Mouse (Mus musculus) liver, embryonic 14.5 days (tissue): ENCODE data around the gene Idh1.

Experiments
- CTCF ChIP-seq: IDR thresholded peaks from 2 replicates; pipeline ENCODE4 v1.5.1; 2016; ENCODE audit warnings: antibody characterized with exemption, low read depth, control low read depth
- EP300 ChIP-seq: IDR thresholded peaks from 2 replicates; pipeline ENCODE4 v1.6.1; 2016; ENCODE audit warnings: antibody characterized with exemption, low read depth

DNA sequence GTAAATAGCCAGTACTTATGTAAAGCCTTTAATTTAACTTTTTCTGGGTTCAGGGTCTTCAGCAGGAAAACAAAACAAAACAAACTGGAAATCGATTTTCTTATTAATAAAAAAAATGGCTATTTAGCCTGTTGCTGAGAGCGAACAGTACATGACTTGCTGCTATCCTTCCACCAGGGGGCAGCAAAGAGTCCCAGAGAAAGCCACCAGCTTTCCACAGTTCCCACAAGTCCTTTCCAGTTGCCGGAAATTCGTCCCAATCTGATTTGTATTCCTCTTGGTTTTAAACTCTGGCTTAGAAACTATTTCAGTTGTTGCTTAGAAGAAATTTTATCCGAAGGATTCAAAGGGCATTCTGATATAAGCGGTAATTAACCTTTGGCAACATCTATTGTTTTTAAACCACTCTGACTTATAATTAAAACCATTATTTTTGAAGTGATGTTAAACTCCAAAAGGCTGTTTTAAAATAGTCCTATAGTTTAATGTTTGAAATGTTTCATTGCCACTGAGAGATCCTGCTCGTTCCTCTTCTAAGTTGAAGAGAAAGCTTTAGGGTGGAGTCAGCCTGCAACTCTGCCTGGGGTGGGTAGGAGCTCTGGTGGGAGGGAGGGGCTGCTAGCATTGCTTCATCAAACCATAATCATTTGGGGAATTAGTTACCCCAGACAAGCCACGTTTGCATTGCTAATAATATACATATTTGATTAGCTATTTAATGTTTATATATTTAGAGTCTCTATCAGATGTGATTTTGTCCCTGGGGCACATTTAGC, 74.1 kb downstream of the Idh1 start:
- TF ChIP-seq CTCF = peak; percentile 86
- no peak for TF ChIP-seq EP300
